Mouse (Mus musculus): Measurements from ENCODE around the gene Ttc24.

GRCm38 (mm10) chr3:88102611-88103010 is 24.5 kb upstream of the Ttc24 start:
- TF ChIP-seq POLR2A (IDR thresholded peaks at IDR 0.05; ENCODE audit: low read depth, low read length) (no peak), CTCF (IDR thresholded peaks at IDR 0.05; ENCODE audit: extremely low read depth, insufficient read depth, insufficient read length, insufficient replicate concordance) (no peak)

All from spleen, adult 2 months (tissue).